Mouse (Mus musculus) ES-E14 (cell line): ENCODE results near the gene Tfeb.

Experiments used
- CHD2 ChIP-seq: IDR thresholded peaks from 2 replicates; pipeline ENCODE4 v1.6.1; 2014; ENCODE audit warnings: mild to moderate bottlenecking, low read depth, low read length, inconsistent platforms
- MAFK ChIP-seq: IDR thresholded peaks from 2 replicates; pipeline ENCODE4 v1.6.1; 2014; ENCODE audit warnings: mild to moderate bottlenecking, low read depth, low read length, inconsistent platforms; ENCODE audit not compliant: insufficient read depth
- ZNF384 ChIP-seq: IDR thresholded peaks from 2 replicates; pipeline ENCODE4 v1.6.1; 2012; ENCODE audit warnings: low read depth, low read length, inconsistent platforms

GRCm38 (mm10) chr17:47748791-47749553, 12.1 kb downstream of the Tfeb start:
- TF ChIP-seq ZNF384: no peak
- no peak for TF ChIP-seq MAFK
- no peak for TF ChIP-seq CHD2
